Mouse (Mus musculus) frontal cortex, postnatal 25 days (tissue): ENCODE results near the gene Fam126a.

Experiments
- DNase-seq, 2 experiments: peaks; one replicate each; pipeline ENCODE4 v3.0.0; 2022; ENCODE audit warnings: low spot score in 2 of 2

Gene Fam126a

DNA sequence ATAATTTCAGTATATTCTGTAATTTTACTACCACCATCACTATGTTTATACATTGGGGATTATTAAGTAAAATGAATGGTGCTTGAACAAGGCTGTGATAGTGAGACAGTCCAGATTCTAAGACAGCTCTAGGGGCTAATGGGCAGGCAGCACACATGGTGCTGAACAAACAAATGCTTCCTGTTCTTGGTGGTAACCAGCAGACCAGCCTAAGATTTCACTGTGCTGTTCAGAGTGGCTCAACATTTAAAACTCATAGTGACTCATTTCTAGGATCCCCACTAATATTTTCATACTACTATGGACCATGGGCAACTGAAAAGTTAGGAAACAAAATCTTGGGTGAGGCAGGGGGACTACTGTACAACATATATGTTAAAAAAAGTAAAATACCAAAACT lies 10.1 kb upstream of the Fam126a start:
- DNase-seq, result no peak

DNA sequence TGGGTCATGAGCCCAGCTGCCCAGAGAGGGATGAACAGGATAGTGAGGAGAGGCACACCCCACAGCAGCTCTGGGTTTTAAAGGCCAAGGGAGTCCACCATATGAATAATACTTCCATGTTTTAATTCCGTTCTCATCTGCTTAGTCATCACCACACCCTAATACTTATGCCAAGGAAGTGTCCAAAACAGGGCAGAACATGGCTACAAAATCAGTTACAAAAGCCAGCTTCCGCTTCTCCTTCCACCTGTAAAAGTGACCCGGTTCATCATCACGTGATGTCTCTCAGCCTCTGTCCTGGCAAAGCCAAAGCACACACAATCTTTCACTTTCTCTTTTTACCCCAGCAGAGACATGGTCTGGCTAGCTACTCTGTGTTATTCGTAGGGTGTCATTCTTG lies 8.9 kb upstream of the Fam126a start:
- DNase-seq, result no peak

DNA sequence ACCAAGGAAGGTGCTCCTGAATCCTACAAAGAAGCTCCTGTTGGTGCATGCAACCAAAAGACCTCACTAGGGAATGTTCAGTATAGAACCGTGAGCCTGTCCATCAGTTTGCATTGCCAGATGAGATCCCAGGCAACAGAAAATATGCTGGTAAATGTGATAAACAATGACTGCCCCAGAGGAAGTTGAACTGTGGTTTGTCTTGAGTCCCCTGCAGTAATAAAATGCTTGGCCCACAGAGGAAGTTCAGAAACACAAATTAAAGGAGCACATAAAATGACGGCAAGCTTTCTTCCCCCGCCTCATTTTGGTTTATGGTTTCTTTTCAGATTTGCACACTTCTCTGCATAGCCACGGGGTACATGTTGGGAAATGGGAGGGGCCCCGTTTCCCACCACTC lies 8.3 kb upstream of the Fam126a start:
- no peak for DNase-seq

DNA sequence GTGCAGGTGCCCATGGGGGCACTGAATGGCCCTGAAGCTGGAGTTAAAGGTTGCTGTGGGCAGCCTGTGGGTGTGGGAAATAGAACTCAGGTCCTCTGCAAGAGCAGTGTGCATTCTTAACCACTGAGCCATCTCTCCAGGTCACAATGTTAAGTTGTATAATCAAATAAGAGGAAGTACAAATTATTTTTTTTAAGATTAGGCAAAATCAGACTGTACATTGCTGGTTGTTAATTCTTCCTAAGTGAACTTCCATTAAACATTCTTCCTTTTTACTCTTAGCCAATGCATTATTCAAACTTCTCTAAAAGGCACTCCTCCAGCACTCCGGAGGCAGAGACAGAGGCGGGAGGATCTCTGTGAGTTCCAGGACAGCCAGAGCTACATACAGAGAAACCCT lies 7.7 kb upstream of the Fam126a start:
- no peak for DNase-seq

DNA sequence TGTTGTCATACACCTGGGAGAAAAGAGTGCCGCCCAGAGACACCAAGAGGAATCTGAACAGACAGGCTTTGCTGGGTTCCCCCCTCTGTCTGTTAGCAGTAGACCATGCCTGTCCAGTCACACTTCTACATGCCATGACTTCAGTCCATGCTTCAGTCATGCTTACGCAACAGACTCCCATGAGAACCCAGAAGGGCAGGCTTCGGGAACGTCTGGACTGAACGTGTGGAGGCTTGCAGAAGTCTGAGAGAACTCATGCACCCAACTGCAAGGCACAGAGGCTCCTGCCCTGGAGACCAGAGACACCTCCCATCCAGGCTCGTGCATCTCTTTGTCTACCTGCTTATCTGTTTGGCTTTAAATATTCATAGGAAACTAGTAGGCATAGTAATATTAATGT lies 6.2 kb upstream of the Fam126a start:
- no peak for DNase-seq

DNA sequence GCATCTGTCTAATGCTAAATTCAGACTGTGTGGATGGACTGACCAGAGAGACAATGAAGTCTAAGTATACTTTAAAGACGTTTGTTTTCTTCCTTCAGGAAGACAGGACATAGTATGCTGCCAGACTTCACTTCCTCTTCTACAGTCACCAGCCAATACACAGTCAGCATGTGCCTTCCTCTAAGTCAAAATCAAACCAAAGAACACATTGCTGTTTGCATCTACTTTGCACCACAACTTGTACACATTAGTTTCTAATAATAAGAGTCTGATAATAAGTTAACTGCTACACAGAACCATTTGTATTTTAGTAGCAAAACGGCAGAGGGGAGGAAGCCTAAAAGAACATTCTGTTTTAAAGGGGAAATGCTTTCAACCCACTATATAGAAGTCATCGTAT lies 4.5 kb upstream of the Fam126a start:
- no peak for DNase-seq

DNA sequence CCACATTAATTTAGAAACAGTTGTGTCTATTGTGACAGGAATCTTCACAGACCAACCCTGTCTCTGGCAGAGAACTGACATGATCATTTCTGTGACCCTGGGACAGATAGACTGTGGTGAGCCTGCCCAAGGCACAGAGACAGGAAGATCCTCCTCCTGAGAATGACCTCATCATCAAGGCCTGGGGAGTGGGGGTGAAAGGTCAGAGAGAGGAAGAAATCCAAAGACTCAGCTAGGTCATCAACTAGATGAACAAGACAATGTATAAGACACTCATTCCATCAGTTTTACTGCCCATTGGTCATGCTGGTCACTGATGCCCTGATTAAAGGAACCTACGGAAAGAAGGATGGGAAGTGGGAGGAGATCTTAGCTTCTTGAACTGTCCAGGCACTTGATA lies 3.6 kb upstream of the Fam126a start:
- DNase-seq, result no peak

DNA sequence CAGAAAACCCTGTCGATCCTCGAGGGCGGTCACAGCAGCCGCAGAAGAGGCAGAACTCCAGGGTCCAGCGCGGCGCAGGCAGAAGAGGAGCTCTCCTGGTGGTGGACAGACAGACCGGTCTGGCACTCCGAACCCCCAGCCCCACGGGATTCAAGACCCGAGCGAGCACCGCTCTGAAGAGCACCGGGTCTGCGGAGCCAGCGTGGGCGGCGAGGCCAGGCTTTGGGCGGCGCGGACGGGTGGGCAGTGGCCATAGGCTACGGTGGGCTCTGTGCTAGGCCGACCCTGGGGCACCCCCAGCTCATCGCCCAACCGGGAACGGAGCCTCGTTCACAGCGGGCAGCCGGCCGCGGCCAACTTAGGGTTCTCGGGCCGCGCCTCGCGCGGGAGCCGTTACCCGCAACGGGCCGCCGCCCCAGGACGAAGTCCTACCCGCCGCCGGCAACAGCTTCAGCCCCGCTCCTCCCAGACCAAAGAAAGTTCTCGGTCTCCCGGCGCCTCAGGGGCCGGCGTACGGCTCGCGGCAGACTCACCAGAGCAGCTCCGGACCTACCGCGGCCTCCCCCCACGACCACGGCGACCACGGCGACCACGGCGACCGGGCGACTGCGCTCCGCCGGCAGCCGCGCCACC lies 428 bp downstream of the Fam126a start:
- DNase-seq, result no peak

DNA sequence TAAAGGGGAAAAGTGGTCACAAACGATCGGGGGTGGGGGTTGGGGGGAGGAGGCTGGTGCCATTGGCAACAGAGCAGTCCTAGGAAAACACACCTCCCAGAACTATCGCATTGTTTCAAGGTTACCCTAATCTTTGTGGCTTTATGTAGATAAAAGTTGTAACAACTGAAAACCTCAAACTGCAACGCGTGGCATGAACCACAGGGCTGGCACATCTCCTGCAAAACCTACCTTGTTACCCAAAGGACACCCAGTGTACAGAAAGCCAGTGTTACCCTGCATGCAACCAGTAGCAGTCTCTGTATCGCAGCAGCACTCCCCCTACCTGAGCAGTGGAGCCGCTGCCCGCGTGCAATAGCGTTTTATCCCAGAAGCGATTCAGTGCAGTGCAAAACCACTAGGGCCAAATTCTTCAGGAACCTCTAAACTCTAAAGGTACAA lies 1.1 kb downstream of the Fam126a start:
- peak in 1 of 2 experiments; percentile 24 for DNase-seq

DNA sequence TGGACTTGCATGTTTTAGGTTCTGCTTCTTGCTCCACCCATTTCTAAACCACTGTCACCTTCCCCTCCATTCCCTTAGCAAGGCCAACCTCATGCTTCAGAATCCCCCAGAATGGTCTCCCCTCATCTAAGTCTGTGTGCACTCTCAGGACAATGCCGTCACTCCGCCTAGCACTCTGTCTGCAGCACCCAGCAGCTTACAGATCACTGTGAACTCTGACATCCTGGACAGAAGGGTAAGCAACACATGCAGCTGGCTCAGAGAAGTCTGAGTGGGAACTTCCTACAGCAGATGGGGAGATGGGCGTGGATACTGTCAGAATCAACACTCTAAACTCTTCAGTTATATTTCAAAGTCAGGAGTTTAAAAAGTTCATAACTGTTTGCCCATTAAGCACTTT lies 5.5 kb downstream of the Fam126a start:
- no peak for DNase-seq

DNA sequence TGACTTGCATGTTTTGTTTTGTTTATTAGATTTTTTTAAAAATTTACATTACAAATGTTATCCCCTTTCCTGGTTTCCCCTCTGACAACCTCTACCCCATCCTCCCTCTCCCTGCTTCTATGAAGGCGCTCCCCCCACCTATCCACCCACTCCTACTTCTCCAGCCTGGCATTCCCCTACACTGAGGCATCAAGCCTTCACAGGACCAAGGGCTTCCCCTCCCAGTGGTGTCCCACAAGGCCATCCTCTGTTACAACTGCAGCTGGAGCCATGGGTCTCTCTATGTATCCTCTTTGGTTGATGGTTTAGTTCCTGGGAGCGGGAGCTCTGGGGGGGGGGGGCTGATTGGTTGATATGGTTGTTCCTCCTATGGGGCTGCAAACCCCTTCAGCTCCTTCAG lies 7.3 kb downstream of the Fam126a start:
- no peak for DNase-seq

DNA sequence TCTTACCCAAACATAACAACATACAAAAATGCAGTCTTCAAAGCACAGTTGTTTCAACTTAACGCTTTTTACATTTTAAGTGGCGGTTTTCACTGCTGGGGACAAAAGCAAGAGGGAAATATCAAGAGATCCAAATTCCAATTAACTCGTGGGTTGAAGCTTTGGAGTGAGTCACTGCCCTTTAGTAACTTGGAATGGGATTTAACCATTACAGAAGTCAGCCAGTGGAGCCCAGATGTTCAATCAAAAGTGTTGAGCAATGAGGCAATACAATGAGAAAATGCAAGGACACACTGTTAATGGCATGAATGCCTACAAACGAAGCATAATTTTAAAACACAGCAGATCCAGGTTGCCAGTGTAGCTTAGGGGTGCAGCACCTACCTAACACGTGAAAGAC lies 8.8 kb downstream of the Fam126a start:
- no peak for DNase-seq

DNA sequence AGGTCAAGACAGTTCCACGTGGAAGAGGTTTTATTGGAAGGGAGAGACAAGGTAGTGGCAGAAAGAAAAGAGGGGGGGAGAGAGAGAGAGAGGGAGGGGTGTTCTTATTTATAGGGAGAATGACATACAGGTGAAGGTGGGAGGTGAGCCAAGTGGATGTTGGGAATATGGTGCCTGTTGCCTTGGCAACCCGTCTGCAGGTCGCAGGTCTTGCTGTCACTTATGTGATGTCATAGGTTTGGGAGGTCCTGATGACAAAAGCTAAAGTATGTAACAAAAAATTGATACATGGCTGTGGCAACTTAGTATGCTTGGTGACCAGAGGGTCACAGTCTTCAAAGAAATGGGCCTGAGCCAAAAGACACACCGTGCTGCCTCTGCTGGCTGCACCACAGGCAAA lies 10.1 kb downstream of the Fam126a start:
- no peak for DNase-seq

DNA sequence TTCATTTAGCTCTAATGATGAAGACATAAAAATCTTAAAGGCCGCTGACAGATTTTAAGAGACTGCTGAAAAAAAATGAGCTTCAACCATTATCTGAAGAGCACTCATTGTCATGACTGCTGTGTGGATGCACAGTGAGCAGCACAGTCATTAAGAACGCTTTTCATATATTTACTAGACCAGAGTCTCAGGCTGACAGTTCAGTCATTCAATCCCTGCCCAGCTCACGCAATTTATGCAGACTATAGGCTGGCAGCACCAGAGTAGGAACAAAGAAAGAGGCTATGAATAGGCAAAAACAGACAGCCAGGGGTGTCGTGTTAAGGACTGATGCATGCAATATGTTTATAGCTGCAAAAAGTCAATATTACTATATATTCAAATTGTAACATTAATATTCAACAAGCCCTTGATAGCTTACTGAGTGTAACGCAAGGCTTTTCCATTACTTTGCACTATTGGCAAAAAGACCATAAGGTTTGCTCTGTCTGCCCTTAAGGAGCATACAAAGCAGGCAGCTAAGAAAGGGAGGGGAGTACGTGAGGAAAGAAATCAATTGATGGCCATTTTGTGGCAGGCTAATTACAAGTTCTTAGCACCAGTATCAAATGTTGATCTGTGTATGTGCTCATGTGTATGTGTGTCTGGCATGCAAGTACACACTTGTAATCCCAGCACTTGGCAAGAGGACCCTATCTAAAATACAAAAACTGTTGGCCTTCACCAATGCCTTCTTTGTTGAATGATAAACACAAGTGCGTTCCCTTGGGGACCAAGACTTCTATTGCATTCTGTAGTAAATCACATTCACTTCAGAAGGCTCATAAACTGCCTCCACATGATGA lies 10.9 kb downstream of the Fam126a start:
- DNase-seq, result no peak

DNA sequence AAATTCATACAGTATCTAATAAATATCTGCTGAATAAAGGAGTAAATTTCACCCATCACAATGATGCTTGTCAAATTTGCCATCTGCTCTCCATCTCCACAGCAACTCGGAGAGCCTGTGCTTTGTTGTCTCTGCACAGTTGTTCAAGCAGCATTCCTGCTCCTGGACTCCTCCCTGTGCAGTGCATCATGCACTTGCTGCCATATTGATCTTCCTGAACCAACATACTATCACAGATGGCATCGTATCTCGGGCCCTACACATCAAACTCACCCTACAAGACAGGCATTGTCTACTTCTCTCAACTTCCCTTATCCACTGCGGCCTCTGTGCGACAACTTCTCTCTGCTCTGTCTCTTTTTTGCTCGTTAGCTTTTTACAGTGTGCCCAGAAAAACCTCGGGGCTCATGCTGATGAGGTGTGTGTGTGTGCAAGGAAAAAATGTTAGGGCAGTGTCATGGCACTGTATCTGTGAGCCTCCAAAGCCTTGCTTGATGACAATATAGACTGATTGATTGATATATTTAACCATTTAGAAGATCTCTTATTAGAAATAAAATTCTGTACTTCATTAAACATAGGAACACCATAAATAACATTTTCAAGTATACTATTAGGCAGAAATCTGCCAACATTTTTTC lies 11.7 kb downstream of the Fam126a start:
- no peak for DNase-seq

DNA sequence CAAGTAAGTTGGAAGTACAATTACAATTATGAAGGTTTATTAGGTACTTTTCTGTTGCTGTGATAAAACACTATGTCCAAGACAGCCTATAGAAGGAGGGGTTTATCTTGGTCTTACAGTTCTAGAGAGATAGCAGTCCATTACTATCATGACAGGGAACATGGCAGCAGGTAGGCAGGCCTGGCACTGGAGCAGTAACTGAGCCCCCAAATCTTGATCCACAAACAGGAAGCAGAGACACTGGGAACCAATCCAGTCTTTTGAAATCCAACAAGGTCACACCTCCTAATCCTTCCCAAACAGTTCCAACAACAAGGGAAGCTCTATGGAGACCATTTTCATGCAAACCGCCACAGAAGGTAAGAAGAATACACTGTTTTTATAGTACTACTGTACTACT lies 13.6 kb downstream of the Fam126a start:
- no peak for DNase-seq

DNA sequence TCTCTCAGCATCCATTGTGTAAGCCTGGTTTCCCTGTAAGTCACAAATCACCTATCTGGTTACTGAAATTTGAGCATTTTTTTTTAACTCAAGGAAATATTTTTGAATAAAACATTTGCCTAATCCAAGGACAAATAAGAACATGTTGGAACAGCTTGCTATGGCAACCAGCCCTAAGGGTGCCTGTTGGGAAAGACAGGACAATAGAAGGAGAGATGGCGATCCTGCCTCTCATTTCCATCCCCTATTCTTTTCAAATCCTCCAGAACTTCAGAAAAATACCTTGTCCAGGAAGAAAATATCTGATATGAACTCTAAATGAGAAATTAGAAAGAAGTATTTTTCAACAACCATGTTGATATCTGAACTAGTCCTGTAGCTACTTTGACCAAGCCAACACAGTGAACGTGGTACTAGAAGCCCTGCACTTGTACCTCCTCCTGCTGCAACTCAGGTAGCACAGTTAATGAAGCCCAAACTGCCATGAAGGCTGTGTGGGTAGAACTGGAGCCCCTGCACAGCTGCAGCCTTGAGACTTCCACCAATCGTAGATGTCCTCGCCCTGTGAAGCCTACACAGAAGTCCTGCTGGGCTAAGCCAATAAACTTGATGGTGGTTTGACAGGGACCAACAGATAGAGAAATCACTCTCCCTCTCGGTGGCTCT lies 17.0 kb downstream of the Fam126a start:
- DNase-seq, result no peak

DNA sequence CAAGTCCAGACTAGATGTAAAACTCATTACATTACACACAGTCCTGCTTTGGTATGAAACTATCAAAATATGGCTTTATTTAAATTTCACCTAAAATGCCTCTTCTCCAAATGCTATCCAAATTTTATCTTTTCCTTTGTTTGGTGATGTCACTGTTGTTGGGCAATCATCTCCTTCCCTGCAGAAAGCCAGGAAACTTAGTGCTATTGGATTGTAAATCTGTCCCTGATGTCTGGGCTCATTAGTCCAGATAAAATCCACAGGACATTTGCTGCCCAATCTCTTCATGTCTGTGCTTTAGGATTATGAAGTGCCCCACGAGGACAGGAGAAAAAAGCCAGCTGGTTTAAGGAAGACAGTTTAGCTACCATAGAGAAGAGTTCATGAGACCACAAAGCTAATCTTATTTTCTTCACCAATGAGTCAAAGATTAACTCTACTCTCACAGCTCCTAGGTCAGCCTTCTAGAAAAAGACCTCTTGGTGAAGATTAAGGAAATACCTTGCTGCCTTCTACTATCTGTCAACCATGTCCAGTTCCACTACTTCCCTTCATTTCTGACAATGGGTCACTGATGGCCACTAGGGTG lies 31.3 kb downstream of the Fam126a start:
- no peak for DNase-seq

DNA sequence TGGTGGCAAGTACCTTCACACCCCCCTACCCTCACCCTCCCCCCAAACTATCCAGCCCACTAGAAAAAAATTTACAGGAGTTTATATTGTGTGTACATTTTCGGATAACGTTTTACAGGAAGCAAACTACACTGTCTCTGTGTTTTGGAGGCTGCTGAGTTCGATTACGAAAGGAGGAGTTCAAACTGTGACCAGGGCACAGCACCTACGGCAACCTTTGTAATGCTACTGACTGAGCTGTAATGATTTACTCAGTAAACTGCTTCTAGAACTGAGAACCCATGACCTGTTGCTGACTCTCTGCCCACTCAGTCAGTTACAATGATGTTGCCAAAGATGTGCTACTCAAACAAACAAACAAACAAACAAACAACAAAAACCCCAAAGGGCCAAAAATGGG lies 34.5 kb downstream of the Fam126a start:
- no peak for DNase-seq

DNA sequence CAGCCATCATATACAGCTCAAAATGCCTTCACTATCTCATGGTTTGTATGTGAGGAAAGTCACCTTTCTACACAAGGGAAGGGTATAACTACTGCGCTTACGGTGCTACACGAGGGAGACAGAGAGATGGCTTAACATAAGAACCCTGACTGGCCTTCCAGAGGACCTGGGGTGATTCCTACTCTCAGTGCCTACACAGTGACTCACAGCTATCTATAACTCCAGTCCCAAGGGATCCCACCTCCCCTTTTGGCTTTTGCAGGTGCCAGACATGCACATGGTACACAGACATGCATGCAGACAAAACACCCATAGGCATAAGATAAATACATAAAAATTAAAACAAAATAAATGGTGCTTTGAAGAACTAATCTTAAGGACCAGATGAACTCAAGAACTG lies 35.6 kb downstream of the Fam126a start:
- DNase-seq, result no peak

DNA sequence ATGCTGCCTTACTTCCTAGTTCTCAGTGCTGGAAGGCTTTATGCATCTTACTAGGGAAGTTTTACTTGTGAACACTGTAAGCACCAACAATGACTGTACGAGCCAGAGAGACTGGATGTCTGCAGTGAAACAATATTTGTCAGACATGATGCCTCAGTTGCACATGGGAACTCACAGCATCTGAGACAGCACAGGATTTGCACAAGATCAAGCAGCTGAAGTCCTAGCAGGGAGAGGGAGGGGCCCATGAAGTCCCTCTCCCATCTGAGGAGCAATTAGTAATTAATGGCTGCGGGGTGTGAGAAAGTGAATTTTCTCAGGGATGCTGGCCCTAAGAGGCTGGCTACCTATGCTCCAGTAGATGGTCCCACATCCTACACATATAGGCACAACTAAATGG lies 36.3 kb downstream of the Fam126a start:
- DNase-seq, result no peak

DNA sequence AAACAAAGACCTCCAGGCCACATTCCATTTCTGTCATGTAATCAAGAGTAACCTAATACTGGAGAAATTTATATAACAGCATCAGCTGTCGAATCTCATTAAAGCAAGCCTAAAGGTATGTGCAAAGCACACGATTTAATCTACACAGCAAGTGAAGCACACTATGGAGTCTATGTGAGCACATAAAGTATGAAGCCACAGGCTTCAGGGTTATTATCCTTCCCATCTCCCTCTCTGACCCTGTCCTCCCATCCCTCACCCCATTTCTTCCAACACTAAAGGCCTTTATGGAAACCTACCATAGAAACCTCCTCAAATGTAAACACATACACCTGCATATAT lies 37.0 kb downstream of the Fam126a start:
- DNase-seq, result no peak
